16 mouse cellular contexts compared by ENCODE assay signal in genomic region chr12:16045791-16046494, GRCm38 (mm10).
A peak's percentile ranks its signal among the peaks of the same experiment; 100 is the strongest.
DNase-seq lines count a peak whose midpoint lies in the region; ATAC-seq and TF ChIP-seq lines count a peak whose summit lies in the region.
"Had no signal": no experiment of that assay in that cellular context is flagged by ENCODE, and none has a peak within 500 bp of the region (broad histone marks: within the 10 kb centered on the region; RNA-seq: fewer than 3 reads in every experiment).

No protein-coding gene starts in this region.

- H3K36me3 ChIP-seq in forebrain, embryonic 12.5 days (replicated peaks) = no peaks in the 10 kb centered on the region
- H3K36me3 ChIP-seq in forebrain, embryonic 11.5 days (ENCODE audit: control insufficient read depth, insufficient read depth, low read length) = no peaks in the 10 kb centered on the region
- H3K36me3 ChIP-seq in liver, embryonic 12.5 days = no peaks in the 10 kb centered on the region
- no peaks in the 10 kb centered on the region for H3K36me3 ChIP-seq in liver, postnatal 0 days (replicated peaks; ENCODE audit: insufficient read depth, low read length)
- no peaks in the 10 kb centered on the region for H3K36me3 ChIP-seq in limb, embryonic 15.5 days
- no peaks in the 10 kb centered on the region for H3K36me3 ChIP-seq in stomach, embryonic 14.5 days (ENCODE audit: control insufficient read depth, insufficient read depth, low read length)

- no peaks in the 10 kb centered on the region for H3K9me3 ChIP-seq in forebrain, embryonic 12.5 days
- no peaks in the 10 kb centered on the region for H3K9me3 ChIP-seq in forebrain, embryonic 11.5 days (ENCODE audit: control insufficient read depth, low read length)
- no peaks in the 10 kb centered on the region for H3K9me3 ChIP-seq in liver, embryonic 12.5 days (replicated peaks)
- no peaks in the 10 kb centered on the region for H3K9me3 ChIP-seq in liver, postnatal 0 days (ENCODE audit: low read length)
- H3K9me3 ChIP-seq in limb, embryonic 15.5 days = no peaks in the 10 kb centered on the region
- no peaks in the 10 kb centered on the region for H3K9me3 ChIP-seq in stomach, embryonic 14.5 days (ENCODE audit: control insufficient read depth, low read depth, low read length)

- 48% methylated on average over 5 of the region's 5 CpGs for WGBS in forebrain, embryonic 12.5 days
- 64% methylated on average over 5 of the region's 5 CpGs for WGBS in forebrain, embryonic 11.5 days
- whole genome bisulfite sequencing in liver, embryonic 12.5 days (ENCODE audit: insufficient replicate concordance) = 61% methylated on average over 5 of the region's 5 CpGs
- WGBS in liver, postnatal 0 days (ENCODE audit: insufficient replicate concordance) = 62% methylated on average over 5 of the region's 5 CpGs
- WGBS in limb, embryonic 15.5 days = 40% methylated on average over 5 of the region's 5 CpGs
- WGBS in stomach, embryonic 14.5 days = 45% methylated on average over 5 of the region's 5 CpGs

- peaks cover 4% of the 10 kb centered on the region; the same call in 1 of the 2 replicates for H3K4me1 ChIP-seq in forebrain, embryonic 12.5 days
- H3K4me1 ChIP-seq in forebrain, embryonic 11.5 days (replicated peaks; ENCODE audit: control insufficient read depth, insufficient read depth, low read length) = no peaks in the 10 kb centered on the region
- H3K4me1 ChIP-seq in liver, embryonic 12.5 days = peaks cover 37% of the 10 kb centered on the region
- H3K4me1 ChIP-seq in liver, postnatal 0 days (ENCODE audit: insufficient read depth) = peaks cover 7% of the 10 kb centered on the region; the same call in 1 of the 2 replicates
- H3K4me1 ChIP-seq in limb, embryonic 15.5 days = 0 out of 2 replicates have a peak, but pooled peaks cover 5% of the 10 kb centered on the region
- no peaks in the 10 kb centered on the region for H3K4me1 ChIP-seq in stomach, embryonic 14.5 days (ENCODE audit: control insufficient read depth, insufficient read depth, low read length)

- H3K9ac ChIP-seq in forebrain, embryonic 12.5 days = no peak overlapping the region
- H3K9ac ChIP-seq in forebrain, embryonic 11.5 days (ENCODE audit: low read length) = no peak overlapping the region
- no peak overlapping the region for H3K9ac ChIP-seq in liver, embryonic 12.5 days
- no peak overlapping the region for H3K9ac ChIP-seq in liver, postnatal 0 days (replicated peaks)
- no peak overlapping the region for H3K9ac ChIP-seq in limb, embryonic 15.5 days
- no peak overlapping the region for H3K9ac ChIP-seq in stomach, embryonic 14.5 days (replicated peaks; ENCODE audit: low read depth, low read length)

- peak; percentile 89 for ATAC-seq in forebrain, embryonic 12.5 days (ENCODE audit: low FRiP score)
- no peak; the same call in 1 of the 2 replicates for ATAC-seq in forebrain, embryonic 11.5 days (replicated peaks; ENCODE audit: low FRiP score)
- ATAC-seq in liver, embryonic 12.5 days = no peak
- no peak for ATAC-seq in liver, postnatal 0 days
- peak; percentile 35; the same call in 1 of the 2 replicates for ATAC-seq in limb, embryonic 15.5 days (ENCODE audit: insufficient number of reproducible peaks, low FRiP score, low TSS enrichment, low read depth)
- no peak for ATAC-seq in stomach, embryonic 14.5 days (ENCODE audit: insufficient number of reproducible peaks, insufficient read depth, low FRiP score, low read depth)

- no peaks in the 10 kb centered on the region for H3K27me3 ChIP-seq in forebrain, embryonic 12.5 days
- no peaks in the 10 kb centered on the region for H3K27me3 ChIP-seq in forebrain, embryonic 11.5 days (ENCODE audit: control insufficient read depth, insufficient read depth, low read length)
- no peaks in the 10 kb centered on the region for H3K27me3 ChIP-seq in liver, embryonic 12.5 days (replicated peaks)
- H3K27me3 ChIP-seq in liver, postnatal 0 days (ENCODE audit: insufficient read depth, low read length) = no peaks in the 10 kb centered on the region
- no peaks in the 10 kb centered on the region for H3K27me3 ChIP-seq in limb, embryonic 15.5 days
- no peaks in the 10 kb centered on the region for H3K27me3 ChIP-seq in stomach, embryonic 14.5 days (ENCODE audit: control insufficient read depth, insufficient read depth, low read length)

- no peak for TF ChIP-seq CTCF in liver, postnatal 0 days (IDR thresholded peaks at IDR 0.05; ENCODE audit: low read depth)

- H3K27ac ChIP-seq in forebrain, embryonic 12.5 days = no peak overlapping the region
- no peak overlapping the region for H3K27ac ChIP-seq in forebrain, embryonic 11.5 days (ENCODE audit: low read depth, low read length)
- H3K27ac ChIP-seq in liver, embryonic 12.5 days = peak overlapping the region; percentile 69
- no peak overlapping the region for H3K27ac ChIP-seq in liver, postnatal 0 days (ENCODE audit: low read depth)
- no peak overlapping the region for H3K27ac ChIP-seq in limb, embryonic 15.5 days
- H3K27ac ChIP-seq in stomach, embryonic 14.5 days (ENCODE audit: low read length) = peak overlapping the region; percentile 16; the same call in 1 of the 2 replicates

- no peak for TF ChIP-seq EP300 in liver, postnatal 0 days (IDR thresholded peaks at IDR 0.05; ENCODE audit: low read depth)

- H3K4me3 ChIP-seq in forebrain, embryonic 12.5 days (replicated peaks) = no peak overlapping the region
- H3K4me3 ChIP-seq in forebrain, embryonic 11.5 days (ENCODE audit: low read depth, low read length) = no peak overlapping the region
- no peak overlapping the region for H3K4me3 ChIP-seq in liver, embryonic 12.5 days
- H3K4me3 ChIP-seq in liver, postnatal 0 days (ENCODE audit: low read depth, low read length) = no peak overlapping the region
- H3K4me3 ChIP-seq in limb, embryonic 15.5 days = no peak overlapping the region
- H3K4me3 ChIP-seq in stomach, embryonic 14.5 days (ENCODE audit: low read depth, low read length) = no peak overlapping the region
- H3K4me3 ChIP-seq: myocyte had no signal

- DNase-seq in forebrain, embryonic 11.5 days (ENCODE audit: low spot score) = no peak
- DNase-seq in liver, postnatal 0 days = no peak
- no peak for DNase-seq in layer of hippocampus, adult 8-10 months (ENCODE audit: low spot score in 2 of 2)
- DNase-seq in kidney, postnatal 10 days = no peak
- DNase-seq: cerebellum, adult 9-11 months; gastrocnemius, postnatal 10 days; kidney, adult 11 months; layer of hippocampus, adult 9-11 months; left cerebral cortex, postnatal 4 days; lung, postnatal 4 days; spleen, adult 18-20 months had no signal

- H3K4me2 ChIP-seq in forebrain, embryonic 12.5 days = no peak overlapping the region
- no peak overlapping the region for H3K4me2 ChIP-seq in forebrain, embryonic 11.5 days (ENCODE audit: low read depth, low read length, severe bottlenecking)
- peak overlapping the region; percentile 25; the same call in 1 of the 2 replicates for H3K4me2 ChIP-seq in liver, embryonic 12.5 days
- no peak overlapping the region for H3K4me2 ChIP-seq in liver, postnatal 0 days (ENCODE audit: low read depth, low read length)
- no peak overlapping the region for H3K4me2 ChIP-seq in limb, embryonic 15.5 days
- no peak overlapping the region for H3K4me2 ChIP-seq in stomach, embryonic 14.5 days (replicated peaks; ENCODE audit: low read depth, low read length)

Comparison
In these comparisons a context has a peak if more than half of its experiments do, and no peak if none do; other contexts are left out.
1. ATAC-seq: peak in forebrain, embryonic 12.5 days (single experiment) and limb, embryonic 15.5 days (single experiment); none in forebrain, embryonic 11.5 days (single experiment), liver, embryonic 12.5 days (single experiment), liver, postnatal 0 days (single experiment) and stomach, embryonic 14.5 days (single experiment).
2. H3K27ac ChIP-seq: peak in liver, embryonic 12.5 days (single experiment) and stomach, embryonic 14.5 days (single experiment); none in forebrain, embryonic 12.5 days (single experiment), forebrain, embryonic 11.5 days (single experiment), liver, postnatal 0 days (single experiment) and limb, embryonic 15.5 days (single experiment).